Mouse (Mus musculus) inflammation-experienced regulatory T-cells, adult 6 months (primary cell): Measurements from ENCODE around the gene Fbxl18. TPM values are rescaled to one million over a fixed set of nuclear protein-coding genes. Genes with fewer than 3 reads are reported as not detected.

ENCODE experiments used
- ATAC-seq: one replicate; pipeline ENCODE4 v1.8.0; 2017
- polyA plus RNA-seq, 3 experiments: library from polyadenylated mRNA; unstranded; fragments of 100-300 nt; shearing (Covaris generic); gene quantifications; one replicate each; pipeline ENCODE4 v1.2.1; 2017

The Fbxl18 gene
- 1 to 10 TPM; 4.6 to 5.8 (median 5.5) TPM for polyA plus RNA-seq

- peak; percentile 82 for ATAC-seq
These were observed at the start of gene Fbxl18 for GRCm38 (mm10) chr5:142894918-142895613. Gene Fbxl18 (minus strand): TSS chr5:142895421.

- no peak for ATAC-seq
These were observed 45.2 kb upstream of the Fbxl18 start for GRCm38 (mm10) chr5:142940393-142940792.

- peak; percentile 48 for ATAC-seq
These were observed 42.9 kb upstream of the Fbxl18 start for GRCm38 (mm10) chr5:142937956-142938727.

GRCm38 (mm10) chr5:142936336-142936719 is 41.1 kb upstream of the Fbxl18 start:
- peak; percentile 32 for ATAC-seq

DNA sequence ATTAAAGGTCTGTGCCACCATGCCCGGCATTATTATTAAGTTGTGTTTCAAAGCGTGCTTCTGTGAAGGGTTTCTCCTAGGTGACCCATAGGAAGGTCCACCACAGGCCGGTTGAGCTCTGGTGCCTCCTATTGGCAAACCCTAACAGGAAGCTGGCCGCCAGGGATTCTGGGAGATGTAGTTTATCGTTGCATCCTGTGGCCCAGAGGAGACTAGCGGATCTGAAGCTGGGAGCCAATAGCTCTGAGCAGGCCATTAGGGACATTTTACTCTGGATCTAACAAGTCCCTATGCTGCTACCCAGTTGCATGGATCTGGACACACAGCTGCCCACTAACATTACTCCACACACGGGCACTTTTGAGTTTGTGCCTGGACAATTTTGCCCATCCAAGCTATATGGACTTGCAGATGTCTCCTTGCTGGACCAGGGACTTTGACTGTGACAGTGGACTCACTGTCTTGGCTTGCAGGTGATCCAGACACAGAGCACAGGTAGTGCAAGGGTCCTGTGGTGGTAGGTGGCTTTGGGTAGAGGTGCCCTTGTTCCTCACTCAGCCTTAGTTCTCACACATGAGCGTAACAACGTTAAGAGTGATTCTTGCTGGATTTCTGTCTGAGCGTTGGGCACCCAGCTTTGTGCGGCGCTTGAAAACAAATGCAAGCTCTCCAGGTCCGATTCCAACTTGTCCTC is 40.6 kb upstream of the Fbxl18 start:
- ATAC-seq, result no peak

- no peak for ATAC-seq
These were observed 37.5 kb upstream of the Fbxl18 start for GRCm38 (mm10) chr5:142932731-142933130.

GRCm38 (mm10) chr5:142932084-142932685 is 37.0 kb upstream of the Fbxl18 start:
- peak; percentile 30 for ATAC-seq

DNA sequence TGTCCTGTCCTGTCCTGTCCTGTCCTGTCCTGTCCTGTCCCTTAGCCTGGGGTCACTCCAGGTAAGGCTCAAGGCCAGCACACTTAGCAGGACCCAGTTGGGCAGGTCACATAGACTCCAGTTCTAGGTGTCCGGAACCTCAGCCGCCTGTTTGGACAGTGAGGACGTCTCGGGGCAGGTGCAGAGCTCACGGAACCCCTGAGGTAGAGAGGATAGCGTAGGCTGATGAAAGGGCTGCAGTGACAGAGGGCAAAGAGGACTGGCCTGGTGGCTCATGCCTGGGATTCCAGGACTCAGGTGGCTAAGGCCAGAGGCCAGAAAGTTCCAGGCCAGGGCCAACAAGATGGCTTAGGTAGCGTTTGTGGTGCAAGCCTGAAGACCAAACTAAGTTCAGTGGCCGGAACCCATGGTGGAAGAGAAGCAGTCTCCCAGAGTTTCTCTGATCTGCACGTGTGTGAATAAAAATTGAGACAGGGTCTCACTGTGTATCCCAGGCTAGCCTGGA is 36.1 kb upstream of the Fbxl18 start:
- no peak for ATAC-seq

- ATAC-seq, result no peak
These were observed 34.2 kb upstream of the Fbxl18 start for GRCm38 (mm10) chr5:142929400-142929752.

DNA sequence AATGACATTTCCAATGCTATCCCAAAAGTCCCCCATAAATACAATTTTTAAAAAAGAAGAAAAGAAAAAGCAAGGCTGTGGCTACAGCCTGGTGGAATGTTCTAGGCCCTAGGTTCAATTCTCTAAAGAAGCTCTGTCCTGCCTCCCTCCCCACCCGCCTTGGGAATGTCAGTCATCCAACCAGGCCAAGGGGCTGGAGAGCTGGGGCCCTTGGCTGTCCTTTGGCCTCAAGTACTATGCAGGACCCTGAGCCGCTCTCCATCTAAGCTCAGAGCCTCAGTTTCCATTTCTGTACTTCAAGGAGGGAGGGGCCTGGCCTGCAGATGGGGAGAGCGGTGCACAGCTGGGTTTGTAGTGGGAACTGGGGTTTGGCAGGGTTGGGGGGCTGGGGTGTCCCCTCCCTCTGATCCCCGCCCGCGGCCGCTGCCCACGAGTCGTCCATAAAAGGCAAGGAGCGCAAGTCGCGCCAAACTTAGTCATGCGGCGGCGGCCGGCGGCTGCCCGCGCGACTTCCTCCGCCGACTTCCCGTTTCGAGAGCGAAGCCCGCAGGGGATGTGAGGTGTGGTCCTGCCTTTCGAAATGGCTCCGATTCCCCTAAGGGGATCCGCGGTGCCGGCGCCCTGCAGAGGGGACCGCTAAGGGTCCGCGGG is 33.7 kb upstream of the Fbxl18 start:
- ATAC-seq, result peak; percentile 57

DNA sequence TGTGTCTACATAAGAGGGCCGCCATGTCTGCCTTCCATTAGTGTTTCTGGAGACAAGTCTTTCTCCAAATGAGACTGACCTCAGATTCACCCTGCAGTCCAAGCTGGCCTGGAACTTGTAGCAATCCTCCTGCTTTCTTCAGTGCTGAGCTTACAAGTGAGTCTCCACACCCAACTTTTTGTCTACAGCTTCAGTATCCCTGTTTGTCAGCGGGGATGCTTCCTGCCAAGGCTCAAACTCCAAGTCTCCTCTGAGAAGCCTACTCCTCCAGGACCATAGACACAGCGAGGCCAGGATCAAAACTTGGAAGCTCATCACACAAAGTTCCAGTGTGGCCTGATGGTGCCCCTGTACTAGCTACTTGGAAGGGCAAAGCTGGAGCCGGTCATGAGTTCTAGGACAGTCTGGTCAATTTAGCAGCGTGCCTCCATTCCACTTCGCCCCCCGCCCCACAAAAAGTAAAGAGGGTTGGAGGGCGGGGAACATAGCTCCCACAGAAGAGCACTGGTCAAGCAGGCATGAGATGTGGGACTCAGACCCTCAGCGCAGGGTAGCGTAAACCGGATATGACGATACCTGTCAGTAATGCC is 32.2 kb upstream of the Fbxl18 start:
- no peak for ATAC-seq

GRCm38 (mm10) chr5:142926940-142927228 is 31.7 kb upstream of the Fbxl18 start:
- peak; percentile 57 for ATAC-seq

DNA sequence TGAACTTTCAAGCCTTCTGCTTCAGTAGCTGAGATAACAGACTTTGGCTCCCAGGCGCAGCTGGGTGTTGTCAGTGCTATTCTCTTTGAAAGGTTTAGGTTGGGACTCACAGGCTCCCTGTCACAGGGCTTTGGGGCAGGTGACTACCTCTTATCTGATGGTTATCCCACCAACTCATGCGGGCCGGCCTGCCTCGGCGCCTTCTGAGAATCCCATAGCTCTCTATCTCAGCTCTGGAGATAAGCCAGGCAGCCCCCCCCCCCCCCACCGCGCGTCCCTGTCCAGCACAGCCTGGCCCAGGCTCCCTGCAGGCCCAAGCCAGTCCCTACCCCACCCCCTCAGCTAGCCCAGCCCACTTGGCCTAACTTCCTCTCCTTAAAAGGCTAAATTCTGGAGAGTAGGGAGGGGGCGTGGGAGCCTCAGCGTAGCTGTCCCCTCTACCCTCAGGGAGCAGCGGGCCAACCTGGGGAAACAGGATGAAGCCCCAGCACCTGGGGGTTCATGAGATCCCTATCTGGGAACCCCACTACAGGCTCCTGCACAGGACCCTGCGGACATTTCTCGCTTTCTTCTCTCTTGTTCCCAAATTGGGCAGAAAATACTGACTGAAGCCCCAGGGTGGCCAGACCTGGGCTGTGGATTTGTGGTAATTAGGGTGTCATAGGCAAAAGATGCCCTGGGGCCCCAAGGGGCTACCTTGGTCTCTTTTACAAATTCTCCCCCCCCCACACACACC is 31.2 kb upstream of the Fbxl18 start:
- ATAC-seq, result peak; percentile 4

- no peak for ATAC-seq
These were observed 29.2 kb upstream of the Fbxl18 start for GRCm38 (mm10) chr5:142924336-142924959.

- ATAC-seq, result no peak
These were observed 28.6 kb upstream of the Fbxl18 start for GRCm38 (mm10) chr5:142923781-142924180.

- ATAC-seq, result no peak
These were observed 27.0 kb upstream of the Fbxl18 start for GRCm38 (mm10) chr5:142922251-142922650.

DNA sequence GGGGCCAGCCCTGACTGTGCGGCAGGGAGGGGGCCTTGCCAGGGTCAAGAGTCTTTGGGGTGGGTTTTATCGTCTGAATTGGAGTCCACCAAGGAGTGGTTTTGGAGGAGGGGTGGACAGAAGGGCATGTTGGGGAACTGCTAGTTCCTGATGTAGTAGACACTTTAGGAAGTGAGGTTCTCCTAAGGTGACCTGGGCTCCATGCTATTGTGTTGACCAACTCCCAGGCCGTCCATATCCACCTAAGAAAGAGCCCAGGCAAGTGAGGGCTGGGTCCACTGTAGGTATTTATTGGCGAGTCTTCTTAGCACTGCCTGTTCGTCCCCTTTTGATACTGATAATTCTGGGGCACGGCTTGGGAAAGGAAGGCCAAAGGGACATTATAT is 25.8 kb upstream of the Fbxl18 start:
- no peak for ATAC-seq

GRCm38 (mm10) chr5:142920311-142921073 is 25.3 kb upstream of the Fbxl18 start:
- ATAC-seq, result peak; percentile 100

DNA sequence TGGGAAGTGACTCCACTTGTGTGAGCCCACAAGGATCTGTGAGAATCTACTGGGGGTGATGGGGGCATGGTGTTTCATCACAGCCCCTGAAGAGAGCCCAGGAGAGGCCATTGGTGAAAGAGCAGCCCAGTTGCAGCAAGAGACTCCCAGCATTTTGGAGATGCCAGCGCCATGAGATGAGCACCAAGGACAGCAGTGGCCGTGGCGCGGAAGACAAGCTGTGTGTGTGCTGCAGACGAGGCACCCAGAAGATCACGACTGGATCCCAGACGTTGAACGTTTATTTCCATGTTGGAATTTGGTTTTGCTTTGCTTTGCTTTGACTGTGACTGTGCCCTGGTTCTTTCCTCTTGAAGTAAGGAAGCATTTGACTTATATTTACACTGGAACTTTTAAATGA is 22.2 kb upstream of the Fbxl18 start:
- no peak for ATAC-seq

- ATAC-seq, result no peak
These were observed 21.4 kb upstream of the Fbxl18 start for GRCm38 (mm10) chr5:142916593-142916992.
